Mouse (Mus musculus): ENCODE measurements around the gene Zmiz1. TPM values are rescaled to one million over a fixed set of nuclear protein-coding genes. Genes with fewer than 3 reads are reported as not detected.

Zmiz1 gene
- polyA plus RNA-seq, 1 experiment from 2014 or later = 57.2 TPM

Small RNA genes within 50 kb of the gene (microRNA-seq; reads per million reads assigned to microRNA genes)
- gene Mir3075 = 5.0 reads per million, percentile 20 among the genes with 10 or more reads in this experiment

Other genes starting within 250 kb of the Zmiz1 start
- 27.6 and 31.0 TPM in 2 replicates for gene Ppif, start 235.0 kb downstream of the Zmiz1 start, polyA plus RNA-seq (2015; fragmentation: Nextera tagmentation; extraction: Ambion mirVana)

Measured in neural tube, embryonic 13.5 days (tissue).